Mouse (Mus musculus) MEL (cell line): ENCODE results near the gene Tbk1.

Source experiments
- CHD2 ChIP-seq: IDR thresholded peaks from 2 replicates; pipeline ENCODE4 v1.6.1; 2011; ENCODE audit warnings: low read length, improper control_type of control experiment
- CTCF ChIP-seq, 3 experiments: IDR thresholded peaks in 2 of 3; conservative IDR thresholded peaks in 1 of 3; 2 replicates each; pipeline ENCODE4 v1.5.1; 2011 to 2012; ENCODE audit warnings: low read length in 3 of 3, low read depth in 2 of 3, mild to moderate bottlenecking in 2 of 3, improper control_type of control experiment in 1 of 3, inconsistent platforms in 1 of 3, mixed read lengths in 1 of 3, moderate library complexity in 1 of 3; ENCODE audit not compliant: control insufficient read depth in 1 of 3, insufficient read depth in 1 of 3, poor library complexity in 1 of 3, severe bottlenecking in 1 of 3
- E2F4 ChIP-seq: IDR thresholded peaks from 2 replicates; pipeline ENCODE4 v1.6.1; 2011; ENCODE audit warnings: low read depth, low read length, improper control_type of control experiment, borderline replicate concordance
- GATA1 ChIP-seq: IDR thresholded peaks from 2 replicates; pipeline ENCODE4 v1.6.1; 2011; ENCODE audit warnings: low read depth, low read length, improper control_type of control experiment
- HCFC1 ChIP-seq: IDR thresholded peaks from 2 replicates; pipeline ENCODE4 v1.6.1; 2012; ENCODE audit warnings: low read depth, mild to moderate bottlenecking, inconsistent platforms, low read length, improper control_type of control experiment, moderate library complexity
- KAT2A ChIP-seq: conservative IDR thresholded peaks from 2 replicates; pipeline ENCODE4 v1.6.1; 2012; ENCODE audit warnings: low read depth, low read length, improper control_type of control experiment, inconsistent platforms
- MYC ChIP-seq: IDR thresholded peaks from 2 replicates; pipeline ENCODE4 v1.6.1; 2011; ENCODE audit warnings: low read depth, mild to moderate bottlenecking, low read length, improper control_type of control experiment, moderate library complexity
- NELFE ChIP-seq: IDR thresholded peaks from 2 replicates; pipeline ENCODE4 v1.6.1; 2011; ENCODE audit warnings: low read depth, low read length, improper control_type of control experiment
- POLR2A ChIP-seq, 2 experiments: IDR thresholded peaks; 2 replicates each; pipeline ENCODE4 v1.6.1; 2011 to 2012; ENCODE audit warnings: low read length in 2 of 2, mild to moderate bottlenecking in 2 of 2, control low read depth in 1 of 2, improper control_type of control experiment in 1 of 2, low read depth in 1 of 2, moderate library complexity in 1 of 2; ENCODE audit not compliant: control insufficient read depth in 1 of 2, insufficient read depth in 1 of 2, poor library complexity in 1 of 2
- ZMIZ1 ChIP-seq: IDR thresholded peaks from 2 replicates; pipeline ENCODE4 v1.6.1; 2012; ENCODE audit warnings: low read depth, mild to moderate bottlenecking, inconsistent platforms, low read length, improper control_type of control experiment, moderate library complexity

GRCm38 (mm10) chr10:121516008-121516600 lies 70.5 kb downstream of the Tbk1 start:
- TF ChIP-seq NELFE = no peak
- peak; percentile 91 to 95 (median 91) for TF ChIP-seq CTCF (IDR thresholded peaks at IDR 0.05 in 2 of 3, conservative IDR thresholded peaks at IDR 0.05 in 1 of 3; ENCODE audit: control insufficient read depth in 1 of 3, insufficient read depth in 1 of 3, low read depth in 2 of 3, low read length in 3 of 3, poor library complexity in 1 of 3, severe bottlenecking in 1 of 3)
- no peak for TF ChIP-seq GATA1
- no peak for TF ChIP-seq POLR2A (IDR thresholded peaks at IDR 0.05; ENCODE audit: control insufficient read depth in 1 of 2, insufficient read depth in 1 of 2, low read depth in 1 of 2, low read length in 2 of 2, poor library complexity in 1 of 2)
- no peak for TF ChIP-seq E2F4
- no peak for TF ChIP-seq ZMIZ1
- peak; percentile 49; the same call in 1 of the 2 replicates for TF ChIP-seq MYC
- TF ChIP-seq KAT2A = no peak
- no peak for TF ChIP-seq HCFC1
- no peak for TF ChIP-seq CHD2
